Comparison of ENCODE assay signal across 8 mouse cellular contexts in genomic region chr5:111416591-111417374, GRCm38 (mm10). TPM values are rescaled to one million over a fixed set of nuclear protein-coding genes. Genes with fewer than 3 reads are reported as not detected.
A peak's percentile ranks its signal among the peaks of the same experiment; 100 is the strongest.
DNase-seq lines count a peak whose midpoint lies in the region; ATAC-seq lines count a peak whose summit lies in the region.

Mn1 (plus strand) TSS chr5:111417362.

- intact Hi-C loops in gastrocnemius, postnatal 14 days (cut with DNase I; ENCODE audit: low total_unique reads): loop anchor here (10.0 kb wide), 1 partner anchor 408 kb away; no protein-coding TSS in a partner anchor

- ATAC-seq in activated CD4-positive, CD25-positive, alpha-beta regulatory T cell, adult 4 months: no peak

- DNase-seq in adrenal gland, adult 18-20 months (ENCODE audit: low spot score in 2 of 2): peak; percentile 66 to 78
- peak; percentile 92 for DNase-seq in embryo, embryonic 10 days (ENCODE audit: low spot score)
- peak; percentile 90 for DNase-seq in gastrocnemius, postnatal 14 days
- peak; percentile 68 for DNase-seq in hindlimb bud, embryonic 11.5 days (ENCODE audit: extremely low spot score, low read depth, low spot score)
- DNase-seq in left cerebral cortex, adult 8-10 months (ENCODE audit: low spot score in 2 of 2): peak; percentile 74 to 90
- peak; percentile 90 to 93 for DNase-seq in lung, postnatal 4 days
- DNase-seq in right cerebral cortex, postnatal 25 days: peak; percentile 91

RNA-seq across cellular contexts. Expression of gene Mn1, which starts in this region (rescaled TPM):
- total RNA-seq in adrenal gland, adult 18-20 months (2021): 1 to 10 TPM; 3.9 to 4.9 TPM
- total RNA-seq in gastrocnemius, postnatal 14 days (2021): 10 to 100 TPM; 33.8 to 58.1 TPM
- 10 to 100 TPM; 52.4 to 55.5 (median 53.9) TPM for total RNA-seq in left cerebral cortex, adult 8-10 months (2022)
- polyA plus RNA-seq in activated CD4-positive, CD25-positive, alpha-beta regulatory T cell, adult 4 months (2017; shearing (Covaris generic)): not detected

Comparison
In these comparisons a context has a peak if more than half of its experiments do, and no peak if none do; other contexts are left out.
1. RNA of gene Mn1 (total RNA-seq): 33.8 to 58.1 TPM in gastrocnemius, postnatal 14 days and 52.4 to 55.5 TPM in left cerebral cortex, adult 8-10 months; 3.9 to 4.9 TPM in adrenal gland, adult 18-20 months; every median in the first group is over 4 times any median in the second.
2. Peak in every context shown above with its lines, with median percentiles within 50 percentile points of each other: DNase-seq.